10 mouse cellular contexts compared by ENCODE assay signal in the genomic region with DNA sequence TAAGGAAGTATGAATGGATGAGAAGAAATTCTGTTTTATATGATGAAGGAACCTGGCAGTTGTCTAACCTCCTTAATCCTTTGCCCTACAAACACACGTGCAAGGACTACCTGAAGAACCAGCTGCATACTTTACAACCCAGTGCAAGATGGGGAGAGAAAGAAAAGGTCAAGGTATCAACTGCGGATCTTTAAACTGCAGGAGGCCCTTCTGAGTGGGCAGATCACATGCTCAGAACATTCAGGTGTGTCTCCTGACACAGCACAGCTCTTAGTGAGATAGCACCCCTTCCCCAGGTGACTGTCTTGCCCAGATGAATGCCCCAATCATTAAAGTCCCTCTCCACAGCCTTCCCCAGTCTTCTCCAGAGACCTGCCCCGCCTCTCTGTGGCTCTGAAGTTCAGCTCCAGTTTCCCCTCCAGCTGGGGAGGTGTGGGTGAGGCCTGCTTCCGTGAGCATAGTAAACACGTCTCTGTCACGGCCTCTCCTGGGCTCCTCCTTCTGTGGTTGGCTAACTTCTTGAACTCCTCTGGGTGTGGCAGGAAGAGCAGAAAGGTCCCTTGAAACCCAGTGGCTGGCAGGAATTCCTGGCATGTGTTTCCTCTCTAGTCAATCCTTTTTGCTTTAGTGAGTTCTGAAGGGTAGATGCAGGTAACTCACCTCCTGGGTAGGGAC. TPM values are rescaled to one million over a fixed set of nuclear protein-coding genes. Genes with fewer than 3 reads are reported as not detected.
DNase-seq lines count a peak whose midpoint lies in the region; ATAC-seq lines count a peak whose summit lies in the region.
"Had no signal": no experiment of that assay in that cellular context is flagged by ENCODE, and none has a peak within 500 bp of the region (broad histone marks: within the 10 kb centered on the region; RNA-seq: fewer than 3 reads in every experiment).

No protein-coding gene starts in this region.

- H3K36me3 ChIP-seq in embryonic facial prominence, embryonic 13.5 days: no peaks in the 10 kb centered on the region
- H3K36me3 ChIP-seq in embryonic facial prominence, embryonic 10.5 days (replicated peaks): no peaks in the 10 kb centered on the region
- no peaks in the 10 kb centered on the region for H3K36me3 ChIP-seq in intestine, embryonic 14.5 days (ENCODE audit: control insufficient read depth, insufficient read depth, low read length)
- no peaks in the 10 kb centered on the region for H3K36me3 ChIP-seq in lung, embryonic 16.5 days (ENCODE audit: control insufficient read depth, insufficient read depth, low read length)
- H3K36me3 ChIP-seq in forebrain, embryonic 15.5 days: no peaks in the 10 kb centered on the region
- no peaks in the 10 kb centered on the region for H3K36me3 ChIP-seq in forebrain, embryonic 16.5 days (ENCODE audit: control insufficient read depth, insufficient read depth)
- H3K36me3 ChIP-seq: liver, embryonic 13.5 days had no signal

- H3K4me2 ChIP-seq in embryonic facial prominence, embryonic 13.5 days: no peak overlapping the region
- H3K4me2 ChIP-seq in intestine, embryonic 14.5 days (ENCODE audit: low read length): no peak overlapping the region
- no peak overlapping the region for H3K4me2 ChIP-seq in lung, embryonic 16.5 days (ENCODE audit: low read depth, low read length)
- no peak overlapping the region for H3K4me2 ChIP-seq in forebrain, embryonic 15.5 days (replicated peaks)
- no peak overlapping the region for H3K4me2 ChIP-seq in forebrain, embryonic 16.5 days (ENCODE audit: low read length)
- H3K4me2 ChIP-seq: liver, embryonic 13.5 days had no signal

- ATAC-seq in embryonic facial prominence, embryonic 13.5 days (ENCODE audit: insufficient number of reproducible peaks, insufficient read depth, low FRiP score, low TSS enrichment, low read depth): no peak
- peak; percentile 84 for ATAC-seq in intestine, embryonic 14.5 days (replicated peaks; ENCODE audit: low FRiP score, low TSS enrichment, low read depth)
- ATAC-seq in lung, embryonic 16.5 days (ENCODE audit: low read depth): peak; percentile 85
- no peak for ATAC-seq in forebrain, embryonic 15.5 days (replicated peaks)
- ATAC-seq in forebrain, embryonic 16.5 days: no peak

- H3K9me3 ChIP-seq in embryonic facial prominence, embryonic 13.5 days: no peaks in the 10 kb centered on the region
- H3K9me3 ChIP-seq in embryonic facial prominence, embryonic 10.5 days: no peaks in the 10 kb centered on the region
- H3K9me3 ChIP-seq in intestine, embryonic 14.5 days (ENCODE audit: control insufficient read depth, low read length): no peaks in the 10 kb centered on the region
- no peaks in the 10 kb centered on the region for H3K9me3 ChIP-seq in lung, embryonic 16.5 days (ENCODE audit: control insufficient read depth, low read length)
- H3K9me3 ChIP-seq in forebrain, embryonic 15.5 days: no peaks in the 10 kb centered on the region
- no peaks in the 10 kb centered on the region for H3K9me3 ChIP-seq in forebrain, embryonic 16.5 days (ENCODE audit: control insufficient read depth, low read length)
- H3K9me3 ChIP-seq: liver, embryonic 13.5 days had no signal

- H3K4me1 ChIP-seq in embryonic facial prominence, embryonic 13.5 days: peaks cover 37% of the 10 kb centered on the region
- H3K4me1 ChIP-seq in embryonic facial prominence, embryonic 10.5 days: peaks cover 38% of the 10 kb centered on the region
- H3K4me1 ChIP-seq in intestine, embryonic 14.5 days (replicated peaks; ENCODE audit: control insufficient read depth, insufficient read depth, low read length): peaks cover 16% of the 10 kb centered on the region; the same call in 1 of the 2 replicates
- H3K4me1 ChIP-seq in lung, embryonic 16.5 days (replicated peaks; ENCODE audit: control insufficient read depth, insufficient read depth, low read length): peaks cover 43% of the 10 kb centered on the region
- no peaks in the 10 kb centered on the region for H3K4me1 ChIP-seq in forebrain, embryonic 15.5 days
- no peaks in the 10 kb centered on the region for H3K4me1 ChIP-seq in forebrain, embryonic 16.5 days (replicated peaks; ENCODE audit: control insufficient read depth, insufficient read depth, low read length)

- WGBS in embryonic facial prominence, embryonic 13.5 days: 41% methylated on average over 6 of the region's 6 CpGs
- 53% methylated on average over 6 of the region's 6 CpGs for WGBS in embryonic facial prominence, embryonic 10.5 days
- 29% methylated on average over 6 of the region's 6 CpGs for WGBS in intestine, embryonic 14.5 days
- 17% methylated on average over 6 of the region's 6 CpGs for WGBS in lung, embryonic 16.5 days
- 78% methylated on average over 6 of the region's 6 CpGs for WGBS in forebrain, embryonic 15.5 days
- WGBS in forebrain, embryonic 16.5 days: 66% methylated on average over 6 of the region's 6 CpGs

- no peak overlapping the region for H3K4me3 ChIP-seq in embryonic facial prominence, embryonic 13.5 days
- H3K4me3 ChIP-seq in embryonic facial prominence, embryonic 10.5 days: no peak overlapping the region
- H3K4me3 ChIP-seq in intestine, embryonic 14.5 days (ENCODE audit: low read depth, low read length): no peak overlapping the region
- H3K4me3 ChIP-seq in lung, embryonic 16.5 days (ENCODE audit: low read length): no peak overlapping the region
- no peak overlapping the region for H3K4me3 ChIP-seq in forebrain, embryonic 15.5 days
- H3K4me3 ChIP-seq in forebrain, embryonic 16.5 days (replicated peaks; ENCODE audit: low read length): no peak overlapping the region
- H3K4me3 ChIP-seq: erythroblast, embryonic 14.5 days; liver, embryonic 13.5 days had no signal

- DNase-seq in embryonic facial prominence, embryonic 10.5 days (ENCODE audit: low spot score): no peak
- peak; percentile 72 for DNase-seq in intestine, embryonic 14.5 days (ENCODE audit: low spot score)
- DNase-seq in thymus, postnatal 36 days: peak; percentile 20 to 46
- no peak for DNase-seq in cerebellum, adult 9-10 months
- DNase-seq: liver, embryonic 13.5 days had no signal

- no peaks in the 10 kb centered on the region for H3K27me3 ChIP-seq in embryonic facial prominence, embryonic 13.5 days
- no peaks in the 10 kb centered on the region for H3K27me3 ChIP-seq in embryonic facial prominence, embryonic 10.5 days (replicated peaks; ENCODE audit: low read depth, poor library complexity, severe bottlenecking)
- no peaks in the 10 kb centered on the region for H3K27me3 ChIP-seq in intestine, embryonic 14.5 days (replicated peaks; ENCODE audit: control insufficient read depth, insufficient read depth, low read length)
- H3K27me3 ChIP-seq in lung, embryonic 16.5 days (ENCODE audit: control insufficient read depth, insufficient read depth, low read depth, low read length): no peaks in the 10 kb centered on the region
- no peaks in the 10 kb centered on the region for H3K27me3 ChIP-seq in forebrain, embryonic 15.5 days
- H3K27me3 ChIP-seq in forebrain, embryonic 16.5 days (replicated peaks; ENCODE audit: control insufficient read depth, insufficient read depth, low read length): no peaks in the 10 kb centered on the region

- H3K27ac ChIP-seq in embryonic facial prominence, embryonic 13.5 days: peak overlapping the region; percentile 56; the same call in 1 of the 2 replicates
- H3K27ac ChIP-seq in embryonic facial prominence, embryonic 10.5 days (replicated peaks): no peak overlapping the region
- H3K27ac ChIP-seq in intestine, embryonic 14.5 days (ENCODE audit: low read depth): peak overlapping the region; percentile 58
- peak overlapping the region; percentile 28 for H3K27ac ChIP-seq in lung, embryonic 16.5 days (ENCODE audit: low read length)
- no peak overlapping the region for H3K27ac ChIP-seq in forebrain, embryonic 15.5 days (replicated peaks)
- no peak overlapping the region for H3K27ac ChIP-seq in forebrain, embryonic 16.5 days (ENCODE audit: low read length)
- H3K27ac ChIP-seq: liver, embryonic 13.5 days had no signal

- H3K9ac ChIP-seq in embryonic facial prominence, embryonic 13.5 days: no peak overlapping the region
- no peak overlapping the region for H3K9ac ChIP-seq in intestine, embryonic 14.5 days (ENCODE audit: low read length)
- no peak overlapping the region for H3K9ac ChIP-seq in lung, embryonic 16.5 days (ENCODE audit: low read length)
- no peak overlapping the region for H3K9ac ChIP-seq in forebrain, embryonic 15.5 days (replicated peaks)
- H3K9ac ChIP-seq in forebrain, embryonic 16.5 days (replicated peaks; ENCODE audit: low read depth, low read length): no peak overlapping the region
- H3K9ac ChIP-seq: liver, embryonic 13.5 days had no signal

RNA-seq across cellular contexts. Expression of a gene that starts 32.5 kb away (rescaled TPM):
- 9.4 and 10.1 TPM in 2 replicates for polyA plus RNA-seq in embryonic facial prominence, embryonic 13.5 days (2015; fragmentation: Nextera tagmentation; extraction: Ambion mirVana)
- polyA plus RNA-seq in embryonic facial prominence, embryonic 10.5 days (2016; fragmentation: Nextera tagmentation; extraction: Ambion mirVana): 3.6 and 4.4 TPM in 2 replicates
- 17.5 and 25.1 TPM in 2 replicates for polyA plus RNA-seq in intestine, embryonic 14.5 days (2014; fragmentation: Nextera tagmentation; extraction: Ambion mirVana)
- polyA plus RNA-seq in lung, embryonic 16.5 days (2015; fragmentation: Nextera tagmentation; extraction: Ambion mirVana): 8.0 and 8.8 TPM in 2 replicates
- 3.3 and 3.6 TPM in 2 replicates for polyA plus RNA-seq in forebrain, embryonic 15.5 days (2015; fragmentation: Nextera tagmentation; extraction: Ambion mirVana)
- 3.7 and 4.0 TPM in 2 replicates for polyA plus RNA-seq in forebrain, embryonic 16.5 days (2015; fragmentation: Nextera tagmentation; extraction: Ambion mirVana)

RNA-seq across cellular contexts. Expression of a gene that starts 50.3 kb away (rescaled TPM):
- 3.0 and 3.6 TPM in 2 replicates for polyA plus RNA-seq in embryonic facial prominence, embryonic 13.5 days (2015; fragmentation: Nextera tagmentation; extraction: Ambion mirVana)
- 2.5 and 3.1 TPM in 2 replicates for polyA plus RNA-seq in embryonic facial prominence, embryonic 10.5 days (2016; fragmentation: Nextera tagmentation; extraction: Ambion mirVana)
- polyA plus RNA-seq in intestine, embryonic 14.5 days (2014; fragmentation: Nextera tagmentation; extraction: Ambion mirVana): 11.1 and 11.3 TPM in 2 replicates
- 11.1 and 15.3 TPM in 2 replicates for polyA plus RNA-seq in lung, embryonic 16.5 days (2015; fragmentation: Nextera tagmentation; extraction: Ambion mirVana)
- polyA plus RNA-seq in forebrain, embryonic 15.5 days (2015; fragmentation: Nextera tagmentation; extraction: Ambion mirVana): 0.65 and 1.1 TPM in 2 replicates
- polyA plus RNA-seq in forebrain, embryonic 16.5 days (2015; fragmentation: Nextera tagmentation; extraction: Ambion mirVana): 0.51 and 0.82 TPM in 2 replicates

Comparison
In these comparisons a context has a peak if more than half of its experiments do, and no peak if none do; other contexts are left out.
1. H3K27ac ChIP-seq: peak in embryonic facial prominence, embryonic 13.5 days (single experiment), intestine, embryonic 14.5 days (single experiment) and lung, embryonic 16.5 days (single experiment); none in embryonic facial prominence, embryonic 10.5 days (single experiment), forebrain, embryonic 15.5 days (single experiment) and forebrain, embryonic 16.5 days (single experiment).
2. ATAC-seq: peak in intestine, embryonic 14.5 days (single experiment) and lung, embryonic 16.5 days (single experiment); none in embryonic facial prominence, embryonic 13.5 days (single experiment), forebrain, embryonic 15.5 days (single experiment) and forebrain, embryonic 16.5 days (single experiment).
3. DNase-seq: peak in intestine, embryonic 14.5 days (single experiment) and thymus, postnatal 36 days (2 of 2); none in embryonic facial prominence, embryonic 10.5 days (single experiment) and cerebellum, adult 9-10 months (single experiment).